7 mouse cellular contexts compared by ENCODE assay signal in genomic region chr10:127591514-127591913, GRCm38 (mm10). TPM values are rescaled to one million over a fixed set of nuclear protein-coding genes. Genes with fewer than 3 reads are reported as not detected.
DNase-seq lines count a peak whose midpoint lies in the region; ATAC-seq lines count a peak whose summit lies in the region.

No protein-coding gene starts in this region.

- peaks cover 46% of the 10 kb centered on the region for H3K4me1 ChIP-seq in lung, embryonic 16.5 days (replicated peaks; ENCODE audit: control insufficient read depth, insufficient read depth, low read length)
- H3K4me1 ChIP-seq in hindbrain, embryonic 16.5 days (ENCODE audit: control insufficient read depth, insufficient read depth, low read depth, low read length): peaks cover 6% of the 10 kb centered on the region

- peak overlapping the region; percentile 41 for H3K27ac ChIP-seq in lung, embryonic 16.5 days (ENCODE audit: low read length)
- H3K27ac ChIP-seq in hindbrain, embryonic 16.5 days (ENCODE audit: low read depth, low read length): 0 out of 2 replicates have a peak overlapping the region, but pooled peaks have one; percentile 3

- no peaks in the 10 kb centered on the region for H3K27me3 ChIP-seq in lung, embryonic 16.5 days (ENCODE audit: control insufficient read depth, insufficient read depth, low read depth, low read length)
- H3K27me3 ChIP-seq in hindbrain, embryonic 16.5 days (replicated peaks; ENCODE audit: control insufficient read depth, insufficient read depth, low read length): no peaks in the 10 kb centered on the region

- 22% methylated on average over 7 of the region's 7 CpGs for WGBS in lung, embryonic 16.5 days
- WGBS in hindbrain, embryonic 16.5 days: 29% methylated on average over 7 of the region's 7 CpGs

- no peaks in the 10 kb centered on the region for H3K9me3 ChIP-seq in lung, embryonic 16.5 days (ENCODE audit: control insufficient read depth, low read length)
- no peaks in the 10 kb centered on the region for H3K9me3 ChIP-seq in hindbrain, embryonic 16.5 days (ENCODE audit: control insufficient read depth, low read length)

- H3K4me2 ChIP-seq in lung, embryonic 16.5 days (ENCODE audit: low read depth, low read length): no peak overlapping the region
- H3K4me2 ChIP-seq in hindbrain, embryonic 16.5 days (ENCODE audit: low read length): no peak overlapping the region

- DNase-seq in lung, postnatal 25 days (ENCODE audit: low spot score): no peak
- peak; percentile 45 for DNase-seq in embryo, embryonic 11.5 days (ENCODE audit: low read depth, low spot score)
- peak; percentile 24 for DNase-seq in retina, postnatal 7 days (ENCODE audit: low read depth, low spot score)
- no peak for DNase-seq in frontal cortex, adult 2 months (ENCODE audit: extremely low spot score in 1 of 2, low spot score in 1 of 2)

- peak; percentile 90 for ATAC-seq in lung, embryonic 16.5 days (ENCODE audit: low read depth)
- peak; percentile 79 for ATAC-seq in hindbrain, embryonic 16.5 days
- no peak for ATAC-seq in frontal cortex, adult (ENCODE audit: low TSS enrichment)

- H3K9ac ChIP-seq in lung, embryonic 16.5 days (ENCODE audit: low read length): no peak overlapping the region
- H3K9ac ChIP-seq in hindbrain, embryonic 16.5 days (ENCODE audit: low read depth, low read length): no peak overlapping the region

- no peak overlapping the region for H3K4me3 ChIP-seq in lung, embryonic 16.5 days (ENCODE audit: low read length)
- H3K4me3 ChIP-seq in hindbrain, embryonic 16.5 days (ENCODE audit: low read length): no peak overlapping the region

- H3K36me3 ChIP-seq in lung, embryonic 16.5 days (ENCODE audit: control insufficient read depth, insufficient read depth, low read length): peaks cover 22% of the 10 kb centered on the region
- H3K36me3 ChIP-seq in hindbrain, embryonic 16.5 days (ENCODE audit: control insufficient read depth, insufficient read depth, low read length): peaks cover 57% of the 10 kb centered on the region

RNA-seq across cellular contexts. Expression of gene Lrp1, which starts 29.4 kb away (rescaled TPM):
- 78.9 and 83.6 TPM in 2 replicates for polyA plus RNA-seq in lung, embryonic 16.5 days (2015; fragmentation: Nextera tagmentation; extraction: Ambion mirVana)
- polyA plus RNA-seq in hindbrain, embryonic 16.5 days (2015; fragmentation: Nextera tagmentation; extraction: Ambion mirVana): 109 and 125 TPM in 2 replicates
- 279 and 283 TPM in 2 replicates for polyA plus RNA-seq in frontal cortex, adult 2 months (2012; rRNA removed)

RNA-seq across cellular contexts. Expression of gene Stat6, which starts 51.3 kb away (rescaled TPM):
- polyA plus RNA-seq in lung, embryonic 16.5 days (2015; fragmentation: Nextera tagmentation; extraction: Ambion mirVana): 47.4 and 49.2 TPM in 2 replicates
- 6.0 and 8.0 TPM in 2 replicates for polyA plus RNA-seq in hindbrain, embryonic 16.5 days (2015; fragmentation: Nextera tagmentation; extraction: Ambion mirVana)
- 11.0 and 11.9 TPM in 2 replicates for polyA plus RNA-seq in frontal cortex, adult 2 months (2012; rRNA removed)

RNA-seq across cellular contexts. Expression of gene Nxph4, which starts 57.2 kb away (rescaled TPM):
- polyA plus RNA-seq in lung, embryonic 16.5 days (2015; fragmentation: Nextera tagmentation; extraction: Ambion mirVana): 1.8 TPM in 2 replicates
- polyA plus RNA-seq in hindbrain, embryonic 16.5 days (2015; fragmentation: Nextera tagmentation; extraction: Ambion mirVana): 129 and 136 TPM in 2 replicates
- 9.3 and 12.1 TPM in 2 replicates for polyA plus RNA-seq in frontal cortex, adult 2 months (2012; rRNA removed)

Comparison
In these comparisons a context has a peak if more than half of its experiments do, and no peak if none do; other contexts are left out.
1. DNase-seq: peak in embryo, embryonic 11.5 days (single experiment) and retina, postnatal 7 days (single experiment); none in lung, postnatal 25 days (single experiment) and frontal cortex, adult 2 months (0 of 2).